Mouse (Mus musculus): ENCODE measurements around the gene Hrh2.
A peak's percentile ranks its signal among the peaks of the same experiment; 100 is the strongest.

Hrh2 gene

GRCm38 (mm10) chr13:54192021-54192481, at the start of gene Hrh2:
Gene Hrh2 (plus strand): TSS chr13:54192129.
- no peak for DNase-seq (ENCODE audit: low read depth, low spot score)

GRCm38 (mm10) chr13:54143788-54144187, 48.1 kb upstream of the Hrh2 start:
- no peak for DNase-seq (ENCODE audit: low read depth, low spot score)

- DNase-seq (ENCODE audit: low read depth, low spot score) = no peak
Measured at GRCm38 (mm10) chr13:54144624-54145023, 47.3 kb upstream of the Hrh2 start.

GRCm38 (mm10) chr13:54147328-54147727, 44.6 kb upstream of the Hrh2 start:
- DNase-seq (ENCODE audit: low read depth, low spot score) = no peak

GRCm38 (mm10) chr13:54152421-54152820, 39.5 kb upstream of the Hrh2 start:
- DNase-seq (ENCODE audit: low read depth, low spot score) = no peak

GRCm38 (mm10) chr13:54152911-54153310, 39.0 kb upstream of the Hrh2 start:
- no peak for DNase-seq (ENCODE audit: low read depth, low spot score)

- DNase-seq (ENCODE audit: low read depth, low spot score) = no peak
Measured at GRCm38 (mm10) chr13:54153672-54154218, 38.2 kb upstream of the Hrh2 start.

GRCm38 (mm10) chr13:54155822-54156221, 36.1 kb upstream of the Hrh2 start:
- DNase-seq (ENCODE audit: low read depth, low spot score) = peak; percentile 63

GRCm38 (mm10) chr13:54159256-54159655, 32.7 kb upstream of the Hrh2 start:
- no peak for DNase-seq (ENCODE audit: low read depth, low spot score)

- no peak for DNase-seq (ENCODE audit: low read depth, low spot score)
Measured at GRCm38 (mm10) chr13:54159756-54160155, 32.2 kb upstream of the Hrh2 start.

GRCm38 (mm10) chr13:54160546-54160945, 31.4 kb upstream of the Hrh2 start:
- no peak for DNase-seq (ENCODE audit: low read depth, low spot score)

GRCm38 (mm10) chr13:54161514-54161913, 30.4 kb upstream of the Hrh2 start:
- DNase-seq (ENCODE audit: low read depth, low spot score) = no peak

GRCm38 (mm10) chr13:54163363-54163762, 28.6 kb upstream of the Hrh2 start:
- DNase-seq (ENCODE audit: low read depth, low spot score) = no peak

GRCm38 (mm10) chr13:54164462-54164861, 27.5 kb upstream of the Hrh2 start:
- DNase-seq (ENCODE audit: low read depth, low spot score) = no peak

- DNase-seq (ENCODE audit: low read depth, low spot score) = no peak
Measured at GRCm38 (mm10) chr13:54165066-54165465, 26.9 kb upstream of the Hrh2 start.

GRCm38 (mm10) chr13:54165765-54166164, 26.2 kb upstream of the Hrh2 start:
- no peak for DNase-seq (ENCODE audit: low read depth, low spot score)

- no peak for DNase-seq (ENCODE audit: low read depth, low spot score)
Measured at GRCm38 (mm10) chr13:54167036-54167435, 24.9 kb upstream of the Hrh2 start.

GRCm38 (mm10) chr13:54168675-54169074, 23.3 kb upstream of the Hrh2 start:
- no peak for DNase-seq (ENCODE audit: low read depth, low spot score)

- no peak for DNase-seq (ENCODE audit: low read depth, low spot score)
Measured at GRCm38 (mm10) chr13:54170288-54170687, 21.6 kb upstream of the Hrh2 start.

- DNase-seq (ENCODE audit: low read depth, low spot score) = no peak
Measured at GRCm38 (mm10) chr13:54171346-54171745, 20.6 kb upstream of the Hrh2 start.

GRCm38 (mm10) chr13:54171761-54172160, 20.2 kb upstream of the Hrh2 start:
- DNase-seq (ENCODE audit: low read depth, low spot score) = no peak

GRCm38 (mm10) chr13:54173941-54174340, 18.0 kb upstream of the Hrh2 start:
- no peak for DNase-seq (ENCODE audit: low read depth, low spot score)

GRCm38 (mm10) chr13:54174703-54175102, 17.2 kb upstream of the Hrh2 start:
- DNase-seq (ENCODE audit: low read depth, low spot score) = no peak

GRCm38 (mm10) chr13:54175426-54175825, 16.5 kb upstream of the Hrh2 start:
- no peak for DNase-seq (ENCODE audit: low read depth, low spot score)
